Mouse (Mus musculus): ENCODE measurements around the gene Ap2a1.

Ap2a1 gene

DNA sequence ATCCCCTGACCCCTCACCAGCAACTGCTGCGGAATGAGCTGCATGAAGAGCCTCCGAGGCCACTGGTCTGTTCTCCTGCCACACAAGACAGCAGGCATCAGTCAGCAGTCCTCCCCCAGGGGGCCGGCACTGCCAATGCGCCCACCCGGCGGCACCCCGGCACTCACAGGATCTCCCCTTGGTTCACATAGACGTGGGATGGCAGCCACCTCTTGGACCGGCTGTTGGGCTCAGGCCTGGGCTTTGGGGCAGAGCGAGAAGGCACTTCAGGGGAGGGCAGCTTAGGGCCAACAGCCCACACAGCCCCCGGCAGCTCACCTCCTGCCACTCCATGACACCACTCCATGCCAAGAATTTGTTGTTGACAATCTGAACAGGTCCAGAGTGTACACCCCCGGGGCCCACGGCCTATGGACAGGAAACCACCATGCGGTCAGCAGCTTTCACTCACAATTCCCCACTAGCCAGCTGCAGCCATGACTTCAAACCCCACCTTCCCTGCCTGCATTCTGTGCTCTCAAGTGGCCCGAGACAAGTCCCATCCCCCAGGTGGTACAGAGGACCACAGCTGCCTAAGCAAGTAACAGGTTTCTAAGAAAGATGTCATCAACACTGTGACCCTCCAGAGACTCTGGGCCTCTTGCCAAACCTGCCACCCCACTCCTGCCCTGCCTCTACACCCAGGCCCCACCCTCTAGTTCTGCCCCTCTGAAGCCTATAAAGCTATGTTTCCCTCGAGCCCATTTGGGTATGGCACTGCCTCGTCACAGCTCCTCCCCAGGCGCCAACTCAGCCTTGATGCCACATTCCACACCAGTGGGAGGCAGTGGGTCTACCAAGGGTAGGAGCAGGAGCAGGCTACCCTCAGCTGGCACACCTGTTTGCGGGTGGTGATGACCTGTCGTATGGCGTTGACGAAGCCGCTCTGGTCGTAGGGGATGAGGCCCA, 64.4 kb downstream of the Ap2a1 start:
- DNase-seq (ENCODE audit: low spot score), result peak; percentile 59

DNA sequence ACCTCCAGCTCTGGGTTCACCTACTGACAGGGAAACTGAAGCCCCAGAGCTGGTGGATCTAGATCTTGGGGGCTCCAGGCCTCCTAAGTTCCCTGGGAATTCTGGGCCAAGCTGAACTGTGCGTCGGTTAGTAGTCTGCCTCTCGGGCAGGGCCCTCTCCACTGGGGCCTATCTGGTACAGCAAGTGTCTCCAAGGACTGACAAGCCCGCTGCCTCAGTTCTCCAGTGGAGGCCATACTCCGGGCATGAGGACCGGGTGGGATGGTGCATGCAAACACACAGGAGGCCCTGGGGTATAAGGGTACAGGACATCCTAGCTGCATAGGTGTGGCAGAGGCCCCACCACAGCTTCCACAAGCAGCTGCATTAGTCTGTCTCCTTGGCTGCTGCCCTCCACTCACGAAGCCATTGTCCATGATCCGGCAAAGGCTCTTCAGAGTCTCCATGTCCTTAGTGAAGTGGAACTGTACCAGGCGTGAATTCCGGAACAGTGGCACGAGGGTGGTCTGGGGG, 65.3 kb downstream of the Ap2a1 start:
- DNase-seq (ENCODE audit: low spot score), result no peak

DNA sequence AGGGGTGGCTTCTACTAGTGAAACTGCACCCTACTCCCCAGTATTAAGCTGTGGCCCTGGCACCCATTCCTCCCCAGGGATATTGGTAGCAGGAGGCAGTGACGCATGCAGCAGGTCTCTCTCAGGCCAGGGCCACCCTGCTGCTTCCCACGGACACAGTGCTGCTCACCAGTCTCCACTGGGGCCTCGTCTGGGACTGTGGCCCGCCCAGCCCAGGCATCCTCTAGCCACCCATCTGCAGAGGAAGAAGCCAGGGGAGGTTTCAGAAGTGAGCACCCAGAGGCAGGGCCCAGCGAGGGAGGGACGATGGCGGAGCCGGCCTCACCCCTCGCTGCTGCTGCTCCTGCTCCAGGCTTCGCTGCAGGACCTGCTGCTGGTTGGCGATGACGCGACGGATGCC, 66.1 kb downstream of the Ap2a1 start:
- no peak for DNase-seq (ENCODE audit: low spot score)

DNA sequence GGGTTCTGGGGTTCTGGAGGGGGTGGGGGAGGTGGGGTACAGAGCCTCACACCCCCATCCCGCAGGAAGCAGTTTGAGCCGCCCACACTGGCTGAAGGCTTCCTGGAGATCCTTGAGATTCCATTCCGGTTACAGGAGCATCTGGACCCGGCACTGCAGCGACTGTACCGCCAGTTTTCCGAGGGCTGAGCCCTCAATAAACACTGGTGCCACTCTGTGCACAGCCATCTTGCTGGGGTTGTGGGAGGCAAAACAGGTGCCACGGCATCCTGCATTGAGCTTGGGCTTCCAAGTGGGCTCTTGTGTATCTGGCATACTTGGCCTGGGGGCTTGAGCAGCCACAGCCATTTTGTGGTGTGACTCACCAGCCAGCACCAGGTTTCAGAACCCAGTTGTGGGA, 66.9 kb downstream of the Ap2a1 start:
- DNase-seq (ENCODE audit: low spot score), result no peak

DNA sequence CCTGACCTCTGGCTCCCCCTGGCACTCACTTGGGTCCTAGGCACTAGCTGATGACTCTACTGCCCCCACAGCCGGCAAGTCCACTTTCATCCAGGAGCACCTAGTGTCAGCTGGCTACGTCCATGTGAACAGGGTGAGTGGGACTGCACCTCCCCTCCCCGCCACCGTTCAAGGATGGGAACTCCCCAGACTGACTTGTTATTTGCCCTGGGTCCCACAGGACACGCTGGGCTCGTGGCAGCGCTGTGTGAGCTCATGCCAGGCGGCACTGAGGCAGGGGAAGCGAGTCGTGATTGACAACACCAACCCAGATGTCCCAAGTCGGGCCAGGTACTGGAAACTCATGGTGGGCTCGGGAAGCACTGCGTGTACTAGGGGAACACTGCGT, 67.9 kb downstream of the Ap2a1 start:
- DNase-seq (ENCODE audit: low spot score), result no peak

DNA sequence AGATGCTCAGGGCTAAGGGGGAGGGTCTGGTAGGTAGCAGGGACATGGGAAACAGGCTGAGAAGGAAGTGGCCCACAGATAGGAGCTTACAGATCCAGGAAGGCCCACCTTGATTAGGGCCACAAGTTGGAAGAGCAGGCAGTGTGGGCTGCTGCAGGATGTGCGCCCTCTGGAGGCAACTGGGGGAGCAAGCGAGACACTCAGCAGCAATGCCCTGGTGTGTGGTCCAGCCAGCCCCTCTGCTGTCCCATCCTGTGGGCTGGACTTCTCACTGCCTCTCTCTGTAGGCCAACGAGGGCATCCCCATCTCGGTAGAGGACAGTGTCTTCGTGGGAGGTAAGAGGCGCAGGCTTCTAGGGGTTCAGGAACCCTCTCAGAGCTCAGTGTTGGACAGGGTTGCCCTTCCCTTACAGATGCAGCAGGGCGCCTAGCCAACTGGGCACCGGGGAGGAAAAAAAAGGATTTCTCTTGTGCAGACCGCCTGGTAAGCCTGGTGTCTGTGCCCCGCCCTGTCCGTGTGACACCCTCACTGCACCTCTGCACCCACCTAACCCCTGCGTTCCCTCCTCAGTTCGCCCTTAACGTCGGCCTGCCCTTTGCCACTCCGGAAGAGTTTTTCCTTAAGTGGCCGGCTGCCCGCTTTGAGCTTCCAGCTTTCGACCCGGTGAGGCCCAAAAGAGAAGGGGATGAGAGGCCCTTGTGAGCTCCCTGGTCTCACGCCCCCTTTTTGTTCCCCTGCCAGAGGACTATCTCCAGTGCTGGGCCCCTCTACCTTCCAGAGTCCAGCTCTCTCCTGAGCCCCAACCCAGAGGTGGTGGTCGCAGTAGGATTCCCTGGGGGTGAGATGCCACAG, 68.5 kb downstream of the Ap2a1 start:
- peak; percentile 72 for DNase-seq (ENCODE audit: low spot score)

DNA sequence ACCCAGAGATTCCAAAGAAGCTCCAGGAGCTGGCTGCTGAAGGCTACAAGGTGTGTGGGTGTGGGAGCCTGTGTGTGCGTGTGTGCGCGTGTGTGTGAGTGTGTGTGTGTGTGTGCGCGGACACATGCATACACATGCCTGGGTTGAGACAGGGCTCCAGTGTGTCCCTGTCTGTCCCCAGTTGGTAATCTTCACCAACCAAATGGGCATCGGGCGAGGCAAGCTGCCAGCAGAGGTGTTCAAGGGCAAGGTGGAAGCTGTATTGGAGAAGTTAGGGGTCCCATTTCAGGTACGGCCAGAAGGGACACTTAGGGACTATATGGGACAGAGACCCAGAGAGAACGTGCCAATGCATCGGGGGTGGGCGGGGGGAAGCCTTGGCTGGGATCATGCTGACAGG, 69.4 kb downstream of the Ap2a1 start:
- no peak for DNase-seq (ENCODE audit: low spot score)

DNA sequence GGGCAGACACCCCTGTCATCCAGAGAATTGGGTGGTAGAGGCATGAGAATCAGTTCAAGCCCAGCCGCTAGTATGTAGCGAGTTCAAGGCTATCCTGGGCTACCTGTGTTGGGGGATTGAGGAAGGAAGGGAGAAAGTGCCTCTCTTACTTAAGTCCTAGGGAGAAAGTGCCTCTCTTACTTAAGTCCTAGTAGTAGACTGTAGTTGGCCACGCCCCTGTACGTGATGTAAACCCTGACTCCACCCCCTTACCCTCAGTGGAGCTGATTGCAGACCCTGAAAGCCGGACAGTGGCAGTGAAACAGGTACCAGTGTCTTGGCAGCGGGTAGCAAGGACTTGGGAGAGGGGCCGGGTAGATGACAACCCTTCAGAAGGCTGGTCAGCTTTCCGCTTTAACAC, 71.4 kb downstream of the Ap2a1 start:
- DNase-seq (ENCODE audit: low spot score), result no peak

DNA sequence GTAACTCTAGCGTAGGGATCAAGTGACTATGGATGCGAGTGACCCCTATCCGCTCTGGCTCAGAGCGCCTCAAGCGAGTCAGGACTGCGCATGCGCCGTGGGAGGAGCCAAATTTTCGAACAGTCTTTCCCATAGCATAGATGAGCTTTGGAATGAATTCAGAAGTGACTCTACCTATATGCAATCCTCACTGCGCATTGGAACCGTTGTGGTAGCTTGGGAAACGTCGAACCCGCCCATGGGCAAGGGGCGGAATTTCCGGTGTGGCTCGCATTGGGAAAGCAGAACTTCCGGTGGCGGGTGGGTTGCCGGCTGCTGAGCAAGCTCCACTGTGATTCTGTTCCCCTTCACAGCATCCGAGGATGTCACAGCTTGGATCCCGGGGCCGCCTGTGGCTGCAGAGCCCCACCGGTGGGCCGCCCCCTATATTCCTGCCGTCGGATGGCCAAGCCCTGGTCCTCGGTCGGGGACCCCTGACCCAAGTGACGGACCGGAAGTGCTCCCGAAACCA, 72.2 kb downstream of the Ap2a1 start, which contains the start of gene Pnkp:
Pnkp (plus strand) TSS at position 98 of the 511 bp plus-strand sequence.
- peak; percentile 94 for DNase-seq (ENCODE audit: low spot score)

DNA sequence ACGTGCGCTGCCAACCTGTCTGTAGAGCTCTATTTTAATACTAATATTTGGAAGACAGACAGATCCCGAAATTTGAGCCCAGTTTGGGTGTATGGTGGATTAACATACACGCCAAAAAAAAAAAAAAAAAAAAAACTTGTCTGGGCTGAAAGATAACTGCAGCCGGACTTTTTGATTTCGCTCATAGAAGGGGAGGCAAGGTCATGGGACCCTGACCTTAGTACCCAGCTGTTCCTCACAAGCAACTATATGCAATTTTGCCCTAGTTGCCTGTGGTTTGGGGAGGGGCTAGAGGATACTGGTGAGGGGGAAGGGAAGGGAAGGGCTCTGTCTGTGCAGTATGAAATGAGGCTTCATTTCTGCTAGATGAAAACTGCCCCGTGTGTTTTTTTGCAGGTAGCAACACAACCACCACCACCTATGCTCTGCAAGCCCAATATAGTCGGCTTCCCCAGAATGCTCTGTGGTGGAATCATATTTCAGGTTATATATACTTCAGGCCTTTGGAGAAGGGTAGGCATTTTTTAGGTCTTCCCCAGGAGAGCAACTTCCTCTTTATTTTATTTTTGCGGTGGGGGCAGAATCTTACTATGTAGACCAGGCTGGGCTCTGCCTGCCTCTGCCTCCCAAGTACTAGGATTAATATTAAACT, 72.9 kb downstream of the Ap2a1 start:
- no peak for DNase-seq (ENCODE audit: low spot score)

DNA sequence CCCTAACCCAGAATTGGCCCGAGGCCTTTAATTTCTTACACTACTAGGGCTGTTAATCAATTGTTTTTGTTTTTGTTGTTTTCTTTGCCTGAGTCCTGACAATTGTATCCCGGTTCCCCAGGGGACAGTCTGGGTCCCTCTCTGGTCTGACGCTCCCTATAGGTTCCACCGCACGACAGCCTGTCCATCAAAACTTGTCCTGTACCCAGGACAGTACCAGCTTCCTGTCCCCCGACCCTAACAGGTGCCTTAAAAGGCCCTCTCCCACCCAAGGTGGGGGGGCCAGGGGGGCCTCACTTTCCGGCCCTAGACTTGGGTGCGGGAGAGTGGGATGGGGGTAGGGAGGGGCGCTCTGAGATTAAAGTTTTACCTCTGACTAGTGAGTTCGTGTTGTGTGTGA, 74.3 kb downstream of the Ap2a1 start:
- DNase-seq (ENCODE audit: low spot score), result no peak

DNA sequence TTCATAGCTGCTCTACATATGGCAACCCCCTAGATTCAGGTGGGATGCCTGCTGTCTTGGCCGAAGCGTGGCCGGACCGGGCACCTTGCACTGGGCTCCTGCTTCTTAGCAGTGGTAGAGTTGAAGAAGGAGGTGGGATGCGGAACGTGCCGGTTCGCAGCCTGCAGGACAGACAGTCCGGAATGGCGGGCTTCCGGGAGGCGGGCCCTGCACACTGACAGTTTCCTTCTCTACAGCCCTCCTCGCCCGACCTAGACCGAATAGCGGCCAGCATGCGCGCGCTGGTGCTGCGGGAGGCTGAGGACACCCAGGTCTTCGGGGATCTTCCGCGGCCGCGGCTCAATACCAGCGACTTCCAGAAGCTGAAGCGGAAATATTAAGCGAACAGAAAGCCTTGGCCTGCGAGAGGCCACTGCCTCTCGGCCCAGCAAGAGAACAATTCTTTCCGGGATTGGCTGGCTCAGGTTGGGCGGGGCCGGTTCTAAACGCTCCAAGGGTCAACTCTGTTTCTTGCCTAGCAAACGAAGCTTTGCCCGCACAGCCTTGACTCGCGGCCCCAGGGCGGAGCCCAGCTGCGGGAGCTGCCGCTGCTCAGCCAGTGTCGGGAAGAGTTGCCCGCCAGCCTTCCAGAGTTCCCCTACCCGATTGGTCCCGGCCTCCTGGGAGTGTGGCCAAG, 74.8 kb downstream of the Ap2a1 start:
- DNase-seq (ENCODE audit: low spot score), result no peak

DNA sequence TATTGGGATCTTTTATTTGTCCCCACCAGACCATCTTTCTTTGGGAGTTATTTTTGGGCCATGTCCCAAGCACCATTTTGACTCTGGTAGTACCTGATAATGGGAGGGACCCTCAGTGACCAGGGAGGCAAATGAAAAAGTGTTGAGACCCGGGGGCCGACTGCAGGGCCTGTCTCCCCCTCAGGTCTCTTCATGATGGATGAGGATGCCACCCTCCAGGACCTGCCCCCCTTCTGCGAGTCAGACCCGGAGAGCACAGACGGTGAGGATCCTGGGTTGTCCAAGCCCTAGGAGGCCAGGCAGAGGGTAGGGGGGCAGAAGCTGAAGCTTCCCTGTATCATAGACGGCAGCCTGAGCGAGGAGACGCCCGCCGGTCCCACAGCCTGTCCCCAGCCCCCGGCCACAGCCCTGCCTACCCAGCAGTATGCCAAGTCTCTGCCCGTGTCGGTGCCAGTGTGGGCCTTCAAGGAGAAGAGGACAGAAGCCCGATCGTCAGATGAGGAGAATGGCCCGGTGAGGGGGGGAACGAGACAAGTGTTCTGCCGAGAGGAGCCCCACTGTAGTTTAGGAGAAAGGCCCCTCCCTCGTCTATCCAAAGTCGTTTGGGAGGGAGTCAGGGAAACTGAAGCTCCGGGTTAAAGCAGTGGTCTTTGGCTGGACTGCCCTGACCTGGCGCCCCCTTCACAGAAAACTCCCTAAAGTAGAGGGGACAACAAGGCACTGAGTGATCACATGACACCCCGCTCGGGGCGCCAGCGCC, 75.5 kb downstream of the Ap2a1 start:
- no peak for DNase-seq (ENCODE audit: low spot score)

DNA sequence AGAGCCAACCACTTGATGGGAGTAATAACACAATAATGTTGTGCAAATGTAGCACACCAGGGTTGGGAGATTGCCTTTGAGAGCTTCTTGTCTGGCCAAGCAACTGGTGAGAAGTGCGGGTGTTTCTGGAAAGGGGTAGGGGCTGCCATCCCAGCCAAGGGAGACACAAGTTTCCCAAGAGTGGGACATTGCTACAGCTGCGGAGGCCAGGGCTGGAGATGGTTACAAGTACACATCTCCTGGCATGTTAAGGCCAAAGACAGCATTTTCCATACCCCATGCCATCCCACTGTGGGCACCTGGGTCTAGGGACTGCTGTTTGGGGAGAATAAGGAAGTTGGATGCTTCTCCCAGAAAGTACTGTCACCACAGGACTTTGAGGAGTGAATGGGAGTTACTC, 76.2 kb downstream of the Ap2a1 start:
- DNase-seq (ENCODE audit: low spot score), result no peak

DNA sequence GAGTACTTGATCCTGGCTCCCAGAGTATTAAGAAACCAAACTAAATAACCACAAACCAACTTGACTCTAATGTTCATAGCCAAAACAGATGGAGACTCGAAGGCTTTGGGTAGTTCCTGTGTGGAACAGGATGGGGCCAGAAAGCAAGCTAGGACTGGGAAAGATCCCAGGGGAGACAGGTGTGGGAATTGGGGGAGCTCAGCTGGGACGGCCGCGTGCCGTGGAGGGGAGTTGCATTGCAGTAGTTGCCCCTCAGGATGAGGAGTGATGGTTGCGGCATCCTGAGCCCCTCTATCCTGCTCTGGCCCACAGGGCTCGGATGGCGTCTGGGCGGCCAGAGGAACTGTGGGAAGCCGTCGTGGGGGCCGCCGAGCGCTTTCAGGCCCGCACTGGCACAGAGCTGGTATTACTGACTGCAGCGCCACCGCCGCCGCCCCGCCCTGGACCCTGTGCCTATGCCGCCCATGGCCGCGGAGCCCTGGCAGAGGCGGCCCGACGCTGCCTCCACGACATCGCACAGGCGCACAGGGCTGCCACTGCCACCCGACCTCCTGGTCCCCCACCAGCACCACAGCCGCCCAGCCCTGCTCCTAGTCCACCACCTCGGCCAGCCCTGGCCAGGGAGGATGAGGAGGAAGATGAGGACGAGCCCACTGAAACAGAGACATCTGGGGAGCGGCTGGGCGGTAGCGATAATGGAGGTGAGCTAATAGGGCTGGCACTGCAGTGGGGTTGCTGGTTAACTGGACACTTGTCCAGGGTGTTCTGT, 76.9 kb downstream of the Ap2a1 start:
- no peak for DNase-seq (ENCODE audit: low spot score)

DNA sequence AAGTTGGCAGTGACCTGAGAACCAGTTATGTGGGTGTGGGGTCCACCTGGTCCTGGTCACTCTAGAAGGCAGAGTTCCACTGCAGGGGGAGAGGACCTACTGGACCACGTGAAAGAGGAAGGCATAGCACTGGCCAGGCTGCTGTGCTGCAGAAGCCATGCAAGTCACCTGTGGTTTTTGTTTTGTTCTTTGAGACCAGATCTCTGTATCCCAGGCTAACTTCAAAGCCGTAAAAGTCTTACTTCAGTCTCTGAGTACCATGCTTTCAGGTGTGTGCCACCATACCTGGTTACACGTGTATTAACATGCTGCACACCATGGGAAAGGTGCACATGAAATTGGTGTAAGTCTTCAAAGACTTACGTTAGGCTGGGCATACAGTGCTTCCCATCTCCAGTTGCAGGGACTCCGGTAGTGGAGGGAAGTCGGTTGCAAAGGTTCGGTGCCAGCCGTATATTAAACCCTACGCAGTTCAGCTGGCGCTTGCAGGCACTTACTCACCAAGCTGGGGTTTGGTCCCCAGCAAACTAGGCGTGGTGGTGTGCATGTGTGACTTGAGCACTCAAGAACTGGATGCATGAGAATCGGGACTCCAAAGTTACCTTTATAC, 77.6 kb downstream of the Ap2a1 start:
- no peak for DNase-seq (ENCODE audit: low spot score)

DNA sequence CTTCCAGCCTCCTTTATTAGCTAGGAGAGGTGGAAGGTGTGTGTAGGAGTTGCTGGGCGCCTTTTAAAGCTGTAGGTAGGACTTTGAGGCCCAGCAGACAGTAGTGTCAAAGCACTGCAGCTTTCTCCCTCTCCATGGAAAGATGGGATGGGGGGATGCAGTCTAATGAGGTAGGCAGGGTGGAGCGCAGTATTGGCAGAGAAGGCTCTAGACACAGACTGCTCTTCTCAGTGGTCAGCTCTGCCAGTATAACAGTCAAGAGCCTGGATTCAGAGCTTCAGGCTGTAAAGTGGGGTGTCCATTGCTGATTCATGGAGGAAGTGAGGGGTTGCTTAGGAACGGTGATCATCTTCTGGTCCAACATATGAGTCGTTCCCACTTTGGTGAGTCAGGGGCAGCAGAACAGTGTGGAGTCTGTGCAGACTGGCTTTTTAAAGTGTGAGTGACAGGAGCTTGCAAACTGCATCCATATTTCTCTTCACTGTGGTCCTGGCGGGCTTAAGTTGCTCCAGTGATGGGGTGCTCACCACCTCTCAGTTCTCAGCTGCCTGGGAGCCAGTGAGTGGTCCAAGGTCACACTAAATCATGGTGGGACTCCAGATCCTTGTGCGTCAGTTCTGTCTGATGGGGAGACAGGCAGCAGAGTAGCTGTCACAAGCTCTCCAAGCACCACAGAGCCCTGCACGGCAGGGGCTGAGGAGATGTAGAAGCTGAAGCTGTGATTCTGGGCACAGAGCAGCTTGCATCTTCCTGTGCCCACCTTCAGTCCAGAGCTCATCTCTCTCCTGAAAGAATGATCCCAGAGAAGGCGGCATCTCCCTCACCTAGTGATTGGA, 78.3 kb downstream of the Ap2a1 start:
- DNase-seq (ENCODE audit: low spot score), result no peak
